Mouse (Mus musculus) stomach, embryonic 16.5 days (tissue): ENCODE measurements at regions not wholly inside any gene's neighbourhood (a gene's known extent, or its start where the extent isn't known, plus 50 kb on each side); places are given as distances from the start of the nearest gene placed in this dataset.
A peak's percentile ranks its signal among the peaks of the same experiment; 100 is the strongest.

Experiments
- ATAC-seq: fragments of 200-750 bp; cut with Nextera tagmentation; 2 replicates; pipeline ENCODE4 v1.8.0; 2017; ENCODE audit warnings: moderate number of reproducible peaks, moderate TSS enrichment; ENCODE audit not compliant: insufficient read depth, low FRiP score
- H3K27ac ChIP-seq: fragments of 300-500 bp; sonication (generic); 2 replicates; pipeline ENCODE4 v1.5.1; 2014; ENCODE audit warnings: low read length
- H3K27me3 ChIP-seq: fragments of 300-500 bp; sonication (generic); 2 replicates; pipeline ENCODE4 v1.6.1; 2014; ENCODE audit warnings: low read length, control low read depth, mixed read lengths; ENCODE audit not compliant: control insufficient read depth, insufficient read depth
- H3K36me3 ChIP-seq: fragments of 300-500 bp; sonication (generic); 2 replicates; pipeline ENCODE4 v1.6.1; 2014; ENCODE audit warnings: low read length; ENCODE audit not compliant: control insufficient read depth, insufficient read depth
- H3K4me1 ChIP-seq: fragments of 300-500 bp; sonication (generic); 2 replicates; pipeline ENCODE4 v1.6.1; 2014; ENCODE audit warnings: low read length, control low read depth, mixed read lengths; ENCODE audit not compliant: control insufficient read depth, insufficient read depth
- H3K4me2 ChIP-seq: fragments of 300-500 bp; sonication (generic); 2 replicates; pipeline ENCODE4 v1.6.1; 2014; ENCODE audit warnings: low read depth, low read length, mixed read lengths
- H3K4me3 ChIP-seq: fragments of 300-500 bp; sonication (generic); replicated peaks from 2 replicates; pipeline ENCODE4 v1.5.1; 2014; ENCODE audit warnings: mild to moderate bottlenecking, low read length
- H3K9ac ChIP-seq: fragments of 300-500 bp; sonication (generic); 2 replicates; pipeline ENCODE4 v1.6.1; 2014; ENCODE audit warnings: low read length
- H3K9me3 ChIP-seq: fragments of 300-500 bp; sonication (generic); replicated peaks from 2 replicates; pipeline ENCODE4 v1.6.1; 2016; ENCODE audit warnings: low read length, control low read depth; ENCODE audit not compliant: control insufficient read depth
- WGBS: fragments of 180-500 bp; shearing (Covaris S2); extraction: QIAGEN DNeasy Blood & Tissue Kit; methylation state at CpG from one replicate; pipeline ENCODE4 v1.1.7; 2014; 5-methylcytosine and 5-hydroxymethylcytosine counted together

- Histone ChIP-seq H3K4me2 (no peak overlapping the region), H3K36me3 (no peaks in the 10 kb centered on the region), H3K27me3 (no peaks in the 10 kb centered on the region), H3K4me1 (no peaks in the 10 kb centered on the region), H3K4me3 (no peak overlapping the region), H3K27ac (no peak overlapping the region), H3K9ac (no peak overlapping the region), H3K9me3 (no peaks in the 10 kb centered on the region)
- WGBS = 77% methylated on average over 4 of the region's 4 CpGs
- ATAC-seq = no peak
Measured at GRCm38 (mm10) chr13:71075916-71076315, 234.3 kb upstream of the Adamts16 start.

DNA sequence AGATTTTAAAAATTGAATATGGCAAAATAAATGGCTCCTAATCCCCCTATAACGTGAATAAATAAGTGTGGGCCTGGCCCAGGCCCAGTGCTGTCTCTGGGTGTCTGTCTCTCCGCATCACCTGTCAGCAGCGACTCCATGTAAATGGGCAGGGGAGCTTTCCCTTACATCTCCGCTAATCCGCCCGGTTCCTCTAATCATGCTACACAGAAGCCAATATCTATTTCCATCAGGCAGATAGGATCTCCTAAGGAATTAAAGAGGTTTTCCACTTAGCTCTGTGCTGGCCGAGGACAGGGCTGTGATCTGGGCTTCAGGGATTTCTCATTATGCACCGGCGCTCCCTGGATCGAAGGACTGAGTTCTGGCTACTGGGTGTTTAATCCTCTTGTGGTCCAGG, 232.4 kb upstream of the Adamts16 start:
- 75% methylated on average over 10 of the region's 10 CpGs for WGBS

DNA sequence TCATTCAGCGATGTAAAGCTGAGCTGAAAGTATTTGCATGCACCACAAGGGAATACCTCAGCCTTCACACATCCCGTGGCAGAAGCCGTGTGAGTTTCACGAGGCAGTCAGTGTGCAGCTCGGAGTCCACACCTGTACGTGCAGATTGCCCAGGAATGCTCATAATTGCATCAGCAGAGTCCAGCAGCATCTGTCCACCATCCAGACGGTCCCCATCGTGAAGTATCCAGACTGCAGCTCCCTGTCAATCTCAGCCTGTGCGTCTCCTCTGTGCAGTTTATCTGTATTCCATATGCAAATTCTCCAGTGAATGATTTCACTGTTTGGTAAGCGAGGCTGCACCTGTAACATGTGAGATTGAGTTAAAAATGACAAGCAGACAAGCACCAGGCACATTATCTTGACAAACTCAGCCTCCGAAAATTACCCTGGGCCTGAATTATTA, 227.2 kb upstream of the Adamts16 start:
- WGBS = 50% methylated on average over 11 of the region's 11 CpGs
- Histone ChIP-seq H3K4me3 (no peak overlapping the region), H3K27ac (no peak overlapping the region), H3K4me2 (no peak overlapping the region), H3K9me3 (no peaks in the 10 kb centered on the region), H3K36me3 (no peaks in the 10 kb centered on the region), H3K4me1 (no peaks in the 10 kb centered on the region), H3K27me3 (no peaks in the 10 kb centered on the region), H3K9ac (no peak overlapping the region)
- no peak for ATAC-seq

More for the DNA sequence above, 232.4 kb upstream of the Adamts16 start:
- Histone ChIP-seq H3K9me3 (no peaks in the 10 kb centered on the region), H3K4me1 (no peaks in the 10 kb centered on the region), H3K27me3 (no peaks in the 10 kb centered on the region), H3K36me3 (no peaks in the 10 kb centered on the region), H3K4me2 (no peak overlapping the region), H3K27ac (no peak overlapping the region), H3K4me3 (no peak overlapping the region), H3K9ac (no peak overlapping the region)
- ATAC-seq = no peak

GRCm38 (mm10) chr13:71068011-71068410, 226.4 kb upstream of the Adamts16 start:
- no peak overlapping the region for H3K27ac ChIP-seq
- no peaks in the 10 kb centered on the region for H3K36me3 ChIP-seq
- H3K27me3 ChIP-seq = no peaks in the 10 kb centered on the region
- 25% methylated on average over 4 of the region's 4 CpGs for WGBS
- H3K9ac ChIP-seq = no peak overlapping the region
- no peaks in the 10 kb centered on the region for H3K4me1 ChIP-seq
- no peaks in the 10 kb centered on the region for H3K9me3 ChIP-seq
- no peak for ATAC-seq
- H3K4me3 ChIP-seq = no peak overlapping the region
- no peak overlapping the region for H3K4me2 ChIP-seq

- H3K27ac ChIP-seq = no peak overlapping the region
- H3K27me3 ChIP-seq = no peaks in the 10 kb centered on the region
- no peak overlapping the region for H3K9ac ChIP-seq
- 58% methylated on average over 1 of the region's 1 CpGs for WGBS
- no peaks in the 10 kb centered on the region for H3K9me3 ChIP-seq
- no peak overlapping the region for H3K4me3 ChIP-seq
- no peak for ATAC-seq
- no peaks in the 10 kb centered on the region for H3K4me1 ChIP-seq
- H3K36me3 ChIP-seq = no peaks in the 10 kb centered on the region
- no peak overlapping the region for H3K4me2 ChIP-seq
Measured at GRCm38 (mm10) chr13:71065568-71065967, 224.0 kb upstream of the Adamts16 start.

- no peak for ATAC-seq
- Histone ChIP-seq H3K36me3 (no peaks in the 10 kb centered on the region), H3K9me3 (no peaks in the 10 kb centered on the region), H3K4me3 (no peak overlapping the region), H3K4me2 (no peak overlapping the region), H3K9ac (no peak overlapping the region), H3K4me1 (no peaks in the 10 kb centered on the region), H3K27me3 (no peaks in the 10 kb centered on the region), H3K27ac (no peak overlapping the region)
- WGBS = 52% methylated on average over 8 of the region's 8 CpGs
Measured at GRCm38 (mm10) chr13:71064590-71065307, 223.1 kb upstream of the Adamts16 start.

- H3K9ac ChIP-seq = no peak overlapping the region
- H3K27ac ChIP-seq = no peak overlapping the region
- ATAC-seq = no peak
- no peaks in the 10 kb centered on the region for H3K36me3 ChIP-seq
- no peaks in the 10 kb centered on the region for H3K9me3 ChIP-seq
- H3K4me3 ChIP-seq = no peak overlapping the region
- WGBS = 79% methylated on average over 21 of the region's 21 CpGs
- H3K4me1 ChIP-seq = no peaks in the 10 kb centered on the region
- H3K4me2 ChIP-seq = no peak overlapping the region
- H3K27me3 ChIP-seq = no peaks in the 10 kb centered on the region
Measured at GRCm38 (mm10) chr13:71053361-71054264, 212.0 kb upstream of the Adamts16 start.

- Histone ChIP-seq H3K27ac (no peak overlapping the region), H3K4me3 (no peak overlapping the region), H3K27me3 (no peaks in the 10 kb centered on the region), H3K36me3 (no peaks in the 10 kb centered on the region), H3K4me2 (peak overlapping the region; percentile 34), H3K9me3 (no peaks in the 10 kb centered on the region), H3K9ac (no peak overlapping the region), H3K4me1 (no peaks in the 10 kb centered on the region)
- WGBS = 29% methylated on average over 13 of the region's 13 CpGs
- no peak for ATAC-seq
Measured at GRCm38 (mm10) chr13:71050646-71051045, 209.0 kb upstream of the Adamts16 start.

GRCm38 (mm10) chr13:71036000-71036399, 194.4 kb upstream of the Adamts16 start:
- Histone ChIP-seq H3K9me3 (no peaks in the 10 kb centered on the region), H3K4me3 (no peak overlapping the region), H3K4me1 (no peaks in the 10 kb centered on the region), H3K27me3 (no peaks in the 10 kb centered on the region), H3K9ac (no peak overlapping the region), H3K27ac (no peak overlapping the region), H3K4me2 (no peak overlapping the region), H3K36me3 (no peaks in the 10 kb centered on the region)
- whole genome bisulfite sequencing = 85% methylated on average over 8 of the region's 8 CpGs
- no peak for ATAC-seq
